Mouse (Mus musculus): Measurements from ENCODE around the gene Med8. TPM values are rescaled to one million over a fixed set of nuclear protein-coding genes. Genes with fewer than 3 reads are reported as not detected.
A peak's percentile ranks its signal among the peaks of the same experiment; 100 is the strongest.

Gene Med8
- polyA plus RNA-seq, 1 experiment from 2014 or later, result 60.6 TPM

GRCm38 (mm10) chr4:118415779-118416178, 6.6 kb downstream of the Med8 start:
- Histone ChIP-seq H3K9ac (no peak overlapping the region), H3K4me3 (no peak overlapping the region), H3K36me3 (peaks cover 80% of the 10 kb centered on the region), H3K4me2 (no peak overlapping the region), H3K4me1 (replicated peaks) (no peaks in the 10 kb centered on the region), H3K9me3 (replicated peaks) (no peaks in the 10 kb centered on the region), H3K27me3 (no peaks in the 10 kb centered on the region), H3K27ac (no peak overlapping the region)
- WGBS, result 61% methylated on average over 2 of the region's 2 CpGs
- no peak for ATAC-seq (replicated peaks; ENCODE audit: insufficient number of reproducible peaks, insufficient read depth, low FRiP score, low read depth)

GRCm38 (mm10) chr4:118416329-118416728, 7.2 kb downstream of the Med8 start:
- Histone ChIP-seq H3K4me3 (no peak overlapping the region), H3K36me3 (peaks cover 78% of the 10 kb centered on the region), H3K9me3 (replicated peaks) (no peaks in the 10 kb centered on the region), H3K27ac (no peak overlapping the region), H3K27me3 (no peaks in the 10 kb centered on the region), H3K4me2 (no peak overlapping the region), H3K9ac (no peak overlapping the region), H3K4me1 (replicated peaks) (no peaks in the 10 kb centered on the region)
- 87% methylated on average over 5 of the region's 5 CpGs for WGBS
- no peak for ATAC-seq (replicated peaks; ENCODE audit: insufficient number of reproducible peaks, insufficient read depth, low FRiP score, low read depth)

GRCm38 (mm10) chr4:118417112-118417797, 8.1 kb downstream of the Med8 start:
- 83% methylated on average over 13 of the region's 13 CpGs for WGBS
- Histone ChIP-seq H3K36me3 (peaks cover 71% of the 10 kb centered on the region), H3K27me3 (no peaks in the 10 kb centered on the region), H3K9ac (no peak overlapping the region), H3K4me2 (no peak overlapping the region), H3K4me3 (no peak overlapping the region), H3K9me3 (replicated peaks) (no peaks in the 10 kb centered on the region), H3K27ac (no peak overlapping the region), H3K4me1 (replicated peaks) (no peaks in the 10 kb centered on the region)
- ATAC-seq (replicated peaks; ENCODE audit: insufficient number of reproducible peaks, insufficient read depth, low FRiP score, low read depth), result no peak

- no peak for ATAC-seq (replicated peaks; ENCODE audit: insufficient number of reproducible peaks, insufficient read depth, low FRiP score, low read depth)
- peaks cover 30% of the 10 kb centered on the region for H3K36me3 ChIP-seq
- no peaks in the 10 kb centered on the region for H3K4me1 ChIP-seq (replicated peaks)
- H3K27ac ChIP-seq, result no peak overlapping the region
- 93% methylated on average over 3 of the region's 3 CpGs for WGBS
- H3K27me3 ChIP-seq, result no peaks in the 10 kb centered on the region
- no peak overlapping the region for H3K4me3 ChIP-seq
- no peak overlapping the region for H3K9ac ChIP-seq
- H3K9me3 ChIP-seq (replicated peaks), result no peaks in the 10 kb centered on the region
- H3K4me2 ChIP-seq, result no peak overlapping the region
Observed at GRCm38 (mm10) chr4:118421384-118421783, 12.2 kb downstream of the Med8 start.

GRCm38 (mm10) chr4:118424541-118425160, 15.5 kb downstream of the Med8 start:
- Histone ChIP-seq H3K36me3 (peaks cover 8% of the 10 kb centered on the region; the same call in 1 of the 2 replicates), H3K4me3 (no peak overlapping the region), H3K9ac (no peak overlapping the region), H3K27ac (no peak overlapping the region), H3K4me2 (no peak overlapping the region), H3K4me1 (replicated peaks) (peaks cover 22% of the 10 kb centered on the region), H3K27me3 (no peaks in the 10 kb centered on the region), H3K9me3 (replicated peaks) (no peaks in the 10 kb centered on the region)
- 46% methylated on average over 4 of the region's 4 CpGs for WGBS
- ATAC-seq (replicated peaks; ENCODE audit: insufficient number of reproducible peaks, insufficient read depth, low FRiP score, low read depth), result no peak

GRCm38 (mm10) chr4:118425374-118425773, 16.2 kb downstream of the Med8 start:
- Histone ChIP-seq H3K4me3 (no peak overlapping the region), H3K9ac (no peak overlapping the region), H3K9me3 (replicated peaks) (no peaks in the 10 kb centered on the region), H3K36me3 (peaks cover 9% of the 10 kb centered on the region; the same call in 1 of the 2 replicates), H3K27me3 (no peaks in the 10 kb centered on the region), H3K27ac (no peak overlapping the region), H3K4me1 (replicated peaks) (peaks cover 27% of the 10 kb centered on the region), H3K4me2 (no peak overlapping the region)
- ATAC-seq (replicated peaks; ENCODE audit: insufficient number of reproducible peaks, insufficient read depth, low FRiP score, low read depth), result no peak
- 88% methylated on average over 1 of the region's 1 CpGs for WGBS

- H3K4me3 ChIP-seq, result peak overlapping the region; percentile 92
- peak overlapping the region; percentile 93 for H3K4me2 ChIP-seq
- 4% methylated on average over 5 of the region's 5 CpGs for WGBS
- ATAC-seq (replicated peaks; ENCODE audit: insufficient number of reproducible peaks, insufficient read depth, low FRiP score, low read depth), result no peak; the same call in 1 of the 2 replicates
- H3K27me3 ChIP-seq, result no peaks in the 10 kb centered on the region
- peak overlapping the region; percentile 89 for H3K27ac ChIP-seq
- peak overlapping the region; percentile 91 for H3K9ac ChIP-seq
- H3K36me3 ChIP-seq, result peaks cover 17% of the 10 kb centered on the region
- peaks cover 27% of the 10 kb centered on the region for H3K4me1 ChIP-seq (replicated peaks)
- H3K9me3 ChIP-seq (replicated peaks), result no peaks in the 10 kb centered on the region
Observed at GRCm38 (mm10) chr4:118427415-118427767, 18.3 kb downstream of the Med8 start.

- H3K27ac ChIP-seq, result peak within 1 kb of the TSS; percentile 89
- H3K27me3 ChIP-seq, result no peaks in the 10 kb centered on the region
- peak within 1 kb of the TSS; percentile 92 for H3K4me3 ChIP-seq
- H3K4me2 ChIP-seq, result peak within 1 kb of the TSS; percentile 93
- peaks cover 22% of the 10 kb centered on the region for H3K36me3 ChIP-seq
- peaks cover 28% of the 10 kb centered on the region for H3K4me1 ChIP-seq (replicated peaks)
- H3K9me3 ChIP-seq (replicated peaks), result no peaks in the 10 kb centered on the region
- peak; percentile 96 for ATAC-seq (replicated peaks; ENCODE audit: insufficient number of reproducible peaks, insufficient read depth, low FRiP score, low read depth)
- H3K9ac ChIP-seq, result peak within 1 kb of the TSS; percentile 91
- 0% methylated on average over 28 of the region's 31 CpGs for WGBS
Observed at GRCm38 (mm10) chr4:118427768-118428451, 18.8 kb downstream of the Med8 start, which contains the start of gene Elovl1. TSS of gene Elovl1 (plus strand) at chr4:118428093.

- Histone ChIP-seq H3K4me2 (peak overlapping the region; percentile 93), H3K9me3 (replicated peaks) (no peaks in the 10 kb centered on the region), H3K27me3 (no peaks in the 10 kb centered on the region), H3K4me1 (replicated peaks) (peaks cover 35% of the 10 kb centered on the region), H3K36me3 (peaks cover 30% of the 10 kb centered on the region), H3K27ac (peak overlapping the region; percentile 89), H3K9ac (peak overlapping the region; percentile 91), H3K4me3 (peak overlapping the region; percentile 92)
- 23% methylated on average over 15 of the region's 15 CpGs for WGBS
- peak; percentile 33; the same call in 1 of the 2 replicates for ATAC-seq (replicated peaks; ENCODE audit: insufficient number of reproducible peaks, insufficient read depth, low FRiP score, low read depth)
Observed at GRCm38 (mm10) chr4:118428531-118429214, 19.5 kb downstream of the Med8 start.

GRCm38 (mm10) chr4:118429215-118429895, 20.2 kb downstream of the Med8 start:
- no peak for ATAC-seq (replicated peaks; ENCODE audit: insufficient number of reproducible peaks, insufficient read depth, low FRiP score, low read depth)
- H3K4me2 ChIP-seq, result peak overlapping the region; percentile 93
- 49% methylated on average over 7 of the region's 7 CpGs for WGBS
- H3K36me3 ChIP-seq, result peaks cover 37% of the 10 kb centered on the region
- peaks cover 41% of the 10 kb centered on the region for H3K4me1 ChIP-seq (replicated peaks)
- H3K27me3 ChIP-seq, result no peaks in the 10 kb centered on the region
- H3K4me3 ChIP-seq, result peak overlapping the region; percentile 92
- H3K9me3 ChIP-seq (replicated peaks), result no peaks in the 10 kb centered on the region
- peak overlapping the region; percentile 91; the same call in 1 of the 2 replicates for H3K9ac ChIP-seq
- H3K27ac ChIP-seq, result peak overlapping the region; percentile 89

All from heart, embryonic 15.5 days (tissue).